Mouse (Mus musculus) forebrain, embryonic 13.5 days (tissue): ENCODE measurements around the gene Ric8a. TPM values are rescaled to one million over a fixed set of nuclear protein-coding genes. Genes with fewer than 3 reads are reported as not detected.
A peak's percentile ranks its signal among the peaks of the same experiment; 100 is the strongest.
"Not testable (repeated sequence)": the region's sequence is repeated elsewhere in the genome, so short reads cannot be mapped to it uniquely, and the experiment has no call there.

Experiments
- ATAC-seq: fragments of 200-750 bp; cut with Nextera tagmentation; 2 replicates; pipeline ENCODE4 v1.8.0; 2017
- H3K27ac ChIP-seq: fragments of 300-500 bp; sonication (generic); 2 replicates; pipeline ENCODE4 v1.5.1; 2015; ENCODE audit warnings: inconsistent platforms, mild to moderate bottlenecking, moderate library complexity
- H3K27me3 ChIP-seq: fragments of 300-500 bp; sonication (generic); 2 replicates; pipeline ENCODE4 v1.6.1; 2015; ENCODE audit warnings: mild to moderate bottlenecking, inconsistent platforms
- H3K36me3 ChIP-seq: fragments of 300-500 bp; sonication (generic); 2 replicates; pipeline ENCODE4 v1.6.1; 2015; ENCODE audit warnings: mild to moderate bottlenecking, inconsistent platforms; ENCODE audit not compliant: poor library complexity, severe bottlenecking
- H3K4me1 ChIP-seq: fragments of 300-500 bp; sonication (generic); 2 replicates; pipeline ENCODE4 v1.6.1; 2015; ENCODE audit warnings: inconsistent platforms
- H3K4me2 ChIP-seq: fragments of 300-500 bp; sonication (generic); 2 replicates; pipeline ENCODE4 v1.6.1; 2015; ENCODE audit warnings: inconsistent platforms, mild to moderate bottlenecking, moderate library complexity
- H3K4me3 ChIP-seq: fragments of 300-500 bp; sonication (generic); 2 replicates; pipeline ENCODE4 v1.5.1; 2015; ENCODE audit warnings: mild to moderate bottlenecking, inconsistent platforms
- H3K9ac ChIP-seq: fragments of 300-500 bp; sonication (generic); 2 replicates; pipeline ENCODE4 v1.6.1; 2015; ENCODE audit warnings: mild to moderate bottlenecking, inconsistent platforms
- H3K9me3 ChIP-seq: fragments of 300-500 bp; sonication (generic); replicated peaks from 2 replicates; pipeline ENCODE4 v1.6.1; 2016; ENCODE audit warnings: inconsistent platforms
- WGBS: fragments of 180-500 bp; shearing (Covaris S2); methylation state at CpG from one replicate; pipeline ENCODE4 v1.1.7; 2015; 5-methylcytosine and 5-hydroxymethylcytosine counted together
- polyA plus RNA-seq: library from polyadenylated mRNA; unstranded; fragments of >200 nt; fragmentation: Nextera tagmentation; extraction: Ambion mirVana; gene quantifications from 2 replicates; pipeline ENCODE4 v1.2.1, GENCODE M21; 2015

Gene Ric8a
- polyA plus RNA-seq, 1 experiment from 2014 or later, result 65.7 TPM

DNA sequence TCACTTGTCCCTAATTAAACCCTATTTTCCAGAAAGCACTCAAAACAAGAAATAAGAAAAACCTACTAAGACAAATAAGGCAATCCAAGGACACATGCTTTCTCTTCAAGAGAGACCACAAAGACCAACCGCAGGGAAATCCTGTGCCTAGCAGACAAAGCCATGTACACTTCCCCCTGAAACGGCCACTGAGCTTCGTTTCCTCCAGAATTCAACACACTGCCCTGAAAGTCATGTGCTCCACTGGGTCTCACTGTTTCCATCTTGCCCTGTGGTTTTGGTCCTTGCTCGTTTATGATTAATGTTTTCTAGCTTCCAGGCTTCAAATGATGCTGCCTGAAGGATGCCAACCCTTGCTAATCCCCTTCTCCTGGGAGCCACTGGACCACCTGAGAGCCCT lies 17.5 kb downstream of the Ric8a start:
- Histone ChIP-seq H3K27me3 (no peaks in the 10 kb centered on the region), H3K4me2 (no peak overlapping the region), H3K9me3 (no peaks in the 10 kb centered on the region), H3K4me1 (no peaks in the 10 kb centered on the region), H3K27ac (no peak overlapping the region), H3K4me3 (no peak overlapping the region), H3K36me3 (peaks cover 38% of the 10 kb centered on the region), H3K9ac (no peak overlapping the region)
- no peak for ATAC-seq
- WGBS, result 89% methylated on average over 4 of the region's 4 CpGs

DNA sequence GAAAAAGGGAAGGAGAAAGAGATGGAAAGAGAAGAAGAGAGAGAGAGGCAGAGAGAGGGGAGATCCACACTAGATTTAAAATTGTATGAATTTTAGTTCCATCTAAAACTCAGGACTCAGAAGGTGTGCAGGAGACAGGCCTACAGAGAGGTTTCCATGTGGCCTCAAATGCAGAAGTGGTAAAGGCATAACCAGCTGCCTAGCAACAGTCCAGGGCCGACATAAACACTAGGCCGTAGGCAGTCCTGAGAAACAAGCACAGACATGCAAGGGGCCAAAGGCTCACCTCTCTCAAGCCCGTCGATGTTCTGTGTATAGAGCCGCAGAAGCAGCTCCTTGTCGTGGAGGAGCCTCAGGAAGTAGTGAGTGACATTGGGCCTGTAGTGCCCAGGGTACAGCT lies 20.6 kb downstream of the Ric8a start:
- Histone ChIP-seq H3K27ac (no peak overlapping the region), H3K27me3 (no peaks in the 10 kb centered on the region), H3K9ac (no peak overlapping the region), H3K4me2 (no peak overlapping the region), H3K4me3 (no peak overlapping the region), H3K4me1 (peaks cover 7% of the 10 kb centered on the region), H3K36me3 (peaks cover 33% of the 10 kb centered on the region), H3K9me3 (no peaks in the 10 kb centered on the region)
- no peak for ATAC-seq
- 89% methylated on average over 6 of the region's 6 CpGs for WGBS

DNA sequence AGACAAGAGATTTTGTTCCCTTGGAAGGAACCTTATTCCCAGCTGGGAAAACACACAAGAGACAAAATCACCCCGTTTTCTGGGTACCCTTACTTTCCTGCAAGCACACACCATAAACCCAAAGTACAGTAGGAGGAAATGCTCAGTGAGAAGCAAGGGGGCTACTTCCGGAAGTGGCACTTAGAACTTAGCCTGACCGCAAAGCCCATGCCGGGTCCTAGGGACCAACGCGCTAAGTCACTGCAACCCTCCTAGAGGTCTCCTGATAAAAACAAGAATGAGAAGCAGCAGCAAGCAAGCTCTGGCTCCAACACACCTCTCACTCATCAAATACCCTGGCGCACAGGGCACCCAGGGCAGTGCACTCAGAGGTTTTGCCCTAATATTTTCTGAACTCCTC lies 22.6 kb downstream of the Ric8a start:
- Histone ChIP-seq H3K4me2 (no peak overlapping the region), H3K9ac (no peak overlapping the region), H3K9me3 (no peaks in the 10 kb centered on the region), H3K4me1 (peaks cover 22% of the 10 kb centered on the region), H3K36me3 (peaks cover 35% of the 10 kb centered on the region), H3K27ac (no peak overlapping the region), H3K27me3 (no peaks in the 10 kb centered on the region), H3K4me3 (no peak overlapping the region)
- WGBS, result 89% methylated on average over 7 of the region's 7 CpGs
- ATAC-seq, result no peak

DNA sequence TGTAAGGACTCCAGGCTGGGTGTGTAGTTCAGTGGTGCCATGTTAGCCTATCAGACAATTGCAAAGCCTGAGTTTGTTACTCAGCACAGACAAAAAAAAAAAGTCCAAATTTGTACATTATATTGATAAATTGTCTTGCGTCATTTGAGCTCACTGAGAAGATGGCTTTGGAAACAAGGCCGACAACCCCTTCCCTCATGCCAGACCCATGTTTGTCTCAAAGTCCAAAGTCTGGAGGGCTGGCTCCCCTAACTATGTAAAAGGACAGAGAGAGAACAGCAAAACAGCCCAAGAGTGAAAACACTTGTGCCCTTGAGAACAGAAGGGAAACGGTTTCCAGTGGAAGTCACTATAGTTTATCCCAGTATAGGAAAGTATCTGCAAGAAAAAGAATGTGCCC lies 23.7 kb downstream of the Ric8a start:
- ATAC-seq, result no peak
- H3K9me3 ChIP-seq, result no peaks in the 10 kb centered on the region
- H3K4me3 ChIP-seq, result no peak overlapping the region
- H3K36me3 ChIP-seq, result peaks cover 33% of the 10 kb centered on the region; the same call in 1 of the 2 replicates
- 0 out of 2 replicates have a peak overlapping the region, but pooled peaks have one; percentile 21 for H3K9ac ChIP-seq
- H3K4me1 ChIP-seq, result peaks cover 22% of the 10 kb centered on the region
- WGBS, result 88% methylated on average over 3 of the region's 3 CpGs
- no peak overlapping the region for H3K4me2 ChIP-seq
- no peak overlapping the region for H3K27ac ChIP-seq
- H3K27me3 ChIP-seq, result no peaks in the 10 kb centered on the region

DNA sequence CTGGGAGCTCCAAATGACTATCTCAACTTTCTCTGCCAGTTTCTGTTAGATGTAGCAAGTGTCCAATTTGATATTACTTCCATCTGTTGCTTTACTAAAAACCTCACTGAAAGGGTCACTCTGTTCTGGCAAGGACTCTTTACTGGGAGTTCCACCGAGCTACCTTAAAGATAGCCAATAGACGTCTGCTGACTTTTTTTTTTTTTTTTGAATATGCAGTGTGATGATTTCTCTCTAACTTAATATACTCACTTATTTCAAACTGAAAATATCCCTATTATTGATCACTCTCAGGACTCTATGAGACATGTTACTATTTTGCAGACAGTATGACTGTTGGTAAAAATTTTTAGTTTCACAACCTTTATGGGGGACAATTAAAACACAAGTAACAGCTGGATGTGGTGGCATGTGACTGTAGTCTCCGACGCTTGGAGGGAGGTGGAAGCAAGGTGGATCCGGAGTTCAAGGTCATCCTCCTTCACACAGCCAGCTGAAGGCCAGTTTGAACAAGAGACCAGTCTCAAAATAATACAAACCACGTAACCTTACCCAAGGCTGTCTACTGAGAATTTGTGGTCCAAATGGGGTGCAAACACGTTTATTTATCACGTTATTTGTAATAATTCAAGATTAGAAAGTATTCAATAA lies 24.2 kb downstream of the Ric8a start:
- H3K4me1 ChIP-seq, result peaks cover 22% of the 10 kb centered on the region
- peaks cover 29% of the 10 kb centered on the region; the same call in 1 of the 2 replicates for H3K36me3 ChIP-seq
- H3K9me3 ChIP-seq, result no peaks in the 10 kb centered on the region
- H3K27ac ChIP-seq, result no peak overlapping the region; the same call in 1 of the 2 replicates
- peak overlapping the region; percentile 80 for H3K9ac ChIP-seq
- H3K4me2 ChIP-seq, result peak overlapping the region; percentile 73
- peak overlapping the region; percentile 82 for H3K4me3 ChIP-seq
- WGBS, result 24% methylated on average over 8 of the region's 8 CpGs
- ATAC-seq, result no peak
- no peaks in the 10 kb centered on the region for H3K27me3 ChIP-seq

DNA sequence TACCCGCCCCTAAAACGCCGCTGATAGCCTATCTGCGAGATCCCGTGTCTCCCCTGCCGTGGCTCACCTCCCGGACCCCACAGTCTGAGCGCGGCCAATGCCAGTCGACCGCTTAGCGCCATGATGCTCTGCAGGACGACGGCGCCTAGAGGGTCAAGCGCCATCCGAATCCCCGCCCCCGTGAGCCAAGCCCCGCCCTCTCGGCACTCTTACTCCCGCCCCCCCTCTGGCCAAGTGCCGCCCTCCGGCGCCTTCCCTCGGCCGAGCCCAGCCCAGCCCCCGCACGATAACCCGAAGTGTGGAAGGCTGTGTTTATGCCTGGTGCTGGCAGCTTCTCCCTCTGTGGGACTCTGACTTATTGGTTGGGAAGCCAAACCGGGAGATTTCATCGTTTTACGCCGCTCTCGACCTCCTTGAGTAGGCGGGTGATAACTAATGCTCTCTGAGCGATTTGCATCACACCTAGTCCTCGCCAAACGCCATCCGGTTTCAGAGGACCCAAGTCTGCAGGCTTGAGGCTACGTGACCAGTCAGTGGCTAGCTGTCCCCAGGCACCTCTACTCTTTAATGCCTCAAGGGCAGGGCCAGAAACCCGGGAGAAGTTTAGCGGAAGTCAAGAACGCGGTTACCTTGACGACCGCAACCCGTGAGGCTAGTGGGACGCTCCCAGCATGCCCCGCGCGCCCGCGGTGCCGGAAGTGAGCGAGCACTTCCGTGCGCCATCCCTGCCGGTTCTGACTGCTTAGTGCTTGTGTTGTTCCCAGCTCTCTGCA lies 25.1 kb downstream of the Ric8a start, which contains the start of the genes Psmd13 and Sirt3:
Psmd13 (plus strand) TSS at position 273 of the 773 bp plus-strand sequence.
Sirt3 (minus strand) TSS at position 614 of the 773 bp plus-strand sequence.
- peak within 1 kb of the TSS; percentile 83 for H3K27ac ChIP-seq
- peak; percentile 97 for ATAC-seq
- WGBS, result under 1% methylated on average over 58 of the region's 59 CpGs

DNA sequence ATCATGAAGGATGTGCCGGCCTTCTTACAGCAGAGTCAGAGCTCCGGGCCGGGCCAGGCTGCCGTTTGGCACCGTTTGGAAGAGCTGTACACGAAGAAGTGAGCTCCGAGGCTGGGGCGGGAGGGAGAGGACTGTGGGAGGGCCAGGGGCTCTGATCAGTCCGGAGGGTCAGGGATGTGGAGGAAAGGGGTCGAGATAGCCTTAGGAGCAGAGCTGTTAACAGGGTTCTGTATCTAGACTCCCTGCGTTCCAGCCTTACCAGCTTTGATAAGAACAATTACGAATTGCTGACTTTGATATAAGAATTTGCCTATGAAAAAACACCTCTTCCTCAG lies 25.7 kb downstream of the Ric8a start:
- WGBS, result under 1% methylated on average over 12 of the region's 12 CpGs
- Histone ChIP-seq H3K4me2 (peak overlapping the region; percentile 73), H3K9ac (peak overlapping the region; percentile 80), H3K9me3 (no peaks in the 10 kb centered on the region), H3K27me3 (no peaks in the 10 kb centered on the region), H3K36me3 (peaks cover 32% of the 10 kb centered on the region), H3K27ac (peak overlapping the region; percentile 83; the same call in 1 of the 2 replicates), H3K4me1 (peaks cover 22% of the 10 kb centered on the region), H3K4me3 (peak overlapping the region; percentile 82)
- ATAC-seq, result no peak

More for the DNA sequence above, 25.1 kb downstream of the Ric8a start, which contains the start of the genes Psmd13 and Sirt3:
- Histone ChIP-seq H3K9ac (peak within 1 kb of the TSS; percentile 80), H3K4me3 (peak within 1 kb of the TSS; percentile 82), H3K36me3 (peaks cover 31% of the 10 kb centered on the region), H3K4me2 (peak within 1 kb of the TSS; percentile 73), H3K4me1 (peaks cover 22% of the 10 kb centered on the region), H3K9me3 (no peaks in the 10 kb centered on the region), H3K27me3 (no peaks in the 10 kb centered on the region)

DNA sequence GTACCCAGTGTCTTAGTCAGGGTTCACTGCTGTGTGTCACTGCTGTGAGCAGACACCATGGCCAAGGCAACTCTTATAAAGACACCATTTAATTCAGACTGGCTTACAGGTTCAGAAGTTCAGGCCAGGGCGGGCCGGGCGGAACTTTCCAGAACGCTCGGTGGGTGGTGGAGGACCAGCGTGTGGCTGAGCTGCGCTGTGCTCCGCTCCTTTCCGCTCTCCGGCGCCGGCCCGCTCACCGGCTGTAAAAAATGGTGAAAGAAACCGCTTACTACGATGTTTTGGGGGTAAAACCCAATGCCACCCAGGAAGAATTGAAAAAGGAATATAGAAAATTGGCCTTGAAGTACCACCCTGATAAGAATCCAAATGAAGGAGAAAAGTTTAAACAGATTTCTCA lies 33.9 kb downstream of the Ric8a start:
- not testable (repeated sequence) for H3K9ac ChIP-seq, ATAC-seq, H3K4me2 ChIP-seq, H3K9me3 ChIP-seq, H3K4me1 ChIP-seq, H3K4me3 ChIP-seq, H3K27ac ChIP-seq, H3K27me3 ChIP-seq
- WGBS, result 96% methylated on average over 16 of the region's 16 CpGs
- peaks cover 80% of the 10 kb centered on the region for H3K36me3 ChIP-seq

DNA sequence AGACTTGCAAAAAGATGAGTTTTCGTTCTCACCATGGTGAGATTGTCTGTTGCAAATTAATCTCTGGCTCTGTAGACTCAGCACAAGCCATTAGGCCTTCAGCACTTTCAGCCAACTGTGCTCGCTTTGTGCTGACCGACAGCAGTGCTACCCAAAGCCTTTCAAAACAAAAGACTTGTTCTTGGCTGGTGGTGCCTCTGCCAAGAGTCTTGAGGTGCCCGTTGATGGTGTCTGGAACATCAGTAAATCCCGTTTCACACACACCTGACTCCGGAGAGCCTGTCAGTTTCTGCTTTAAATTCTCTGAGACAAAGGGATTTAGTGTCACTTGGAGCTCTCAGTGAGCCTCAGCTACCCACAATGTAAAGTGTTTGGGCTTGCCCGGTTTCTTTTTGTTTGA lies 37.3 kb downstream of the Ric8a start:
- Histone ChIP-seq H3K4me2 (no peak overlapping the region), H3K4me3 (no peak overlapping the region), H3K9me3 (no peaks in the 10 kb centered on the region), H3K9ac (no peak overlapping the region), H3K27ac (no peak overlapping the region), H3K36me3 (peaks cover 82% of the 10 kb centered on the region), H3K27me3 (no peaks in the 10 kb centered on the region), H3K4me1 (no peaks in the 10 kb centered on the region)
- no peak for ATAC-seq
- 87% methylated on average over 7 of the region's 7 CpGs for WGBS

DNA sequence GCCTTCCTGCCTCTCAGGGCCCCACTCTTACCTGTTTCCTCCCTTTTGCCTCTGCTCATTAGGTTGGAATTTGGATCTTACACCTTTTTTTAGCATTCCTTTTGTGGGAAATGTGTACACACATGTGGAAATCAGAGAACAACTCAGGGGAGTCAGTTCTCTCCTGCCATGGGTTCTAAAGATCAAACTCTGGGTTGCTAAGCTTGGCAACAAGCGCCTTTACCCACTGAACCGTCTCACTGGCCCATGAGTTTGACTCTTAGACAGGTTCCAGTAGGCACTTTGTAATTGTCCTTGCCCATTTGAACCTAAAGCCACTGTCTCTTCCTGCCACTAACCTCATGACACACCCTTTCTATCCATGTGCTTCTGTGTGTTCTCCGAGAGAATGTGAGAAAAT lies 37.9 kb downstream of the Ric8a start:
- Histone ChIP-seq H3K36me3 (peaks cover 81% of the 10 kb centered on the region), H3K27ac (no peak overlapping the region), H3K9me3 (no peaks in the 10 kb centered on the region), H3K27me3 (no peaks in the 10 kb centered on the region), H3K4me2 (no peak overlapping the region), H3K4me3 (no peak overlapping the region), H3K4me1 (no peaks in the 10 kb centered on the region), H3K9ac (no peak overlapping the region)
- 96% methylated on average over 3 of the region's 3 CpGs for WGBS
- ATAC-seq, result no peak

DNA sequence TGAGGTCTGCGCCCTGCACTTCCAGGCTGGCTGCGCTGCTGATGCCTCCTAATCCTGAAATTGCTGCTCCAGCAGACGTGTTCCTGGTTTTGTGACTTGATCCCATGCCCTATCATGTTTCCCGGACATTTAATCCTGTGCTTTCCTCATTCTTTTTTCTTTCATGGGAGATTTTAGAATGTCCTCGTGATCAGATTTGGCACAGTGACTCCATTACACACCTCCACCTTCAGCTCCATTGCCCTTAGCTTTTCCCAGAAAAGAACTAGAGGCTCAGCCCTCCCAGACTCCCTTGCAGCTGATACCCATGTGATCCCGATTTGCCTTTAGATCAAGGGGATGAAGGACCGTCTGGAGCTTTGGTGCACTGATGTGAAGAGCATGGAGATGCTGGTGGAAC lies 41.1 kb downstream of the Ric8a start:
- 88% methylated on average over 7 of the region's 7 CpGs for WGBS
- Histone ChIP-seq H3K4me2 (no peak overlapping the region), H3K4me3 (no peak overlapping the region), H3K27me3 (no peaks in the 10 kb centered on the region), H3K9me3 (no peaks in the 10 kb centered on the region), H3K27ac (no peak overlapping the region), H3K9ac (no peak overlapping the region), H3K36me3 (peaks cover 61% of the 10 kb centered on the region), H3K4me1 (no peaks in the 10 kb centered on the region)
- no peak for ATAC-seq

DNA sequence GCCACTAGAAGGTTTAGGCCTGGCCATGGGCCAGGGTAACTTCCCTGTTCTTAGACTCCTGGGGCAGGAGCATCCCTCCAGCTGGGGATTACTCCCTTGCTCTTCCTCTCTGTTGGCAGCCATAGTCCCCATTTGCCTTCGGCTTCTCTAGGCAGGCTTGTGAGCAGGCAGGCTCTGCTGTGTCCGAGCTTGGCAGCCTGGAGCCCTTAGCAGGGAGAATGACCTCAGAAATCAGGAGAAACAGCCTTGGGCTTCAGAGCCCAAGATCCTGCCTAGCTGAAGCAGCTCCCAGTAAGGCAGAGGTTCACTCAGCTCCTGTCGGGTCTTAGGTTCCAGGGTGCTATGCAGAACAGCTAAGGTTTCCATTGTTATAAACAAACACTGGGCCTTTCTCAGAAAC lies 42.4 kb downstream of the Ric8a start:
- WGBS, result 75% methylated on average over 3 of the region's 3 CpGs

More for the DNA sequence above, 42.4 kb downstream of the Ric8a start:
- Histone ChIP-seq H3K4me2 (no peak overlapping the region), H3K27me3 (no peaks in the 10 kb centered on the region), H3K9ac (no peak overlapping the region), H3K36me3 (peaks cover 50% of the 10 kb centered on the region), H3K4me3 (no peak overlapping the region), H3K9me3 (no peaks in the 10 kb centered on the region), H3K4me1 (peaks cover 2% of the 10 kb centered on the region; the same call in 1 of the 2 replicates), H3K27ac (no peak overlapping the region)
- ATAC-seq, result no peak
